Mouse (Mus musculus) CD4-positive helper T cell, adult 2 months (primary cell): ENCODE data around the gene Prdm9.

Source experiments
- DNase-seq: peaks from one replicate; pipeline ENCODE4 v3.0.0-alpha.2; 2012; ENCODE audit warnings: low read depth, missing footprints, low spot score

The Prdm9 gene

DNA sequence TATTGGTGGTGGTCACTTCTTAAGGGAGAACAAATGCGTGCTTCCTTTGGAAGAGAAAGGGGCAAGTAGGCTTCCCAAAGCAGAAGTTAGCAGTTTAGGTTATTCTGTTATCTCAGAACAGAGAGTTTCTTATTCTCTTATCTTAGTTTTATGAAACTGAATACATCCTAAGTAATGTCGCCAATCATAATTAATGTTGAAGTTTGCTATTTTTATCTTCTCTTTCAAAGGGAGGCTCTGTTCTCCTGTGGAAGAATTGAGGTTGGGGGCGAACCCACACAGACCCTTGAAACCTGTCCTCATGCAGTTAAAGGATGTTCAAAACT is 36.4 kb downstream of the Prdm9 start:
- DNase-seq = no peak

DNA sequence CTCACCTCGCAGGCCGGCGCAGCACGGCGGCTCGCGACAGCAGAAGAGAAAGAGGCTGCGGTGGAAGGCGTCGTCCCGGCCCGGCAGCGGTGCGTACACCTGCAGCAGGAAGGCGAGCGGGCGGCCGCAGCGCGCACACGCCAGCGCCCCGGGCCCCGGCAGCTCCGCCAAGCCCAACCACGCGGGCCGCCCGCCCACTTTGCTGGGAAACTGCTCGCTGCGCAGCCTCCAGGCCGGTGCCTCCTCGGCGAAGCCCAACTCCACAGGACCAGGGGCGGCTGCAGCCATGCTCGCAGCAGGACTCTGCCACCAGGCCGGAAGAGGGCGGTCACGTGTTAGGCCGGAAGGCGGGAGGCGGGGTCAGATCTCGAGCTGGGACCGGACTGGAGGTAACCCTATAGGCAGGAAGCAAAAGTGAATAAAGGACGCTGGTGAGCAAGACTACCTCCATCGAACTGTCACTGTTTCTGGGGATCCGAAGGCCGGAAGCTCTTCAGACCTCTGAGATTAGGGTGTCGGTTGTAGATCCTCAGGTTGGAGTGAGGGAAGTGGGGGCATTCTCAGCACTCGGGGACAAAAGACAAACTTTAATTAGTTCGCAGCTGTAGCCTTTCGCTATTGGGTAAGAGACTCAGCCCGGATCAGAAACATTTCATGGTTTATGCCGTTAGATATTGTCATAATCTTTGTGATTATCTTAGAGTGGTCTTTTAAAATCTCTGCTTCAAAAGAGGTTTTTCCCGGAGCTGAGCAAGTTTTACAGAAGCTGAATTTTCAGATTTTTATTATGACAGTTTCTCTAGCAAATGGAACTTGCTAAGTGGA is 37.0 kb downstream of the Prdm9 start, which contains the start of gene Pdcd2:
TSS of gene Pdcd2 (minus strand) at position 316 of the 825 bp plus-strand sequence.
- DNase-seq = peak; percentile 94

DNA sequence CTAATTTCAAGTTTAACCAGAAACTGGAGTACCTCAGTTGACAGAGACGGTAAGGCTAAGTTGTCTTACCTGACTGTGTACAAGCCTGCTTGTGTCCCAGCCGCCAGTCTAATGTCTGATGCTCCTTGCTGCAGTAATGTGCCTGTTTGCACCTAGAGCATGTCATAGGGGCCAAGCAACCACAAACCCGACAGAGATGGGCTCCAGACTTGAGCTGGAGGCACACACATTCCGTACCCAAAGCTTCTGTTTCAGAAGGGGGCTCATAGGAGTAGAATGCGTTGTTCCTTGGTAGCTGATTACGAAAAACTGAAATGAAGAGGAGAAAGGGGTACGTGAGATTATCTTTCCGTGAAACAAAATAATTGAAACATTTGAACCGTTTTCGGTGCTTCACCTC is 37.9 kb downstream of the Prdm9 start:
- DNase-seq = no peak

DNA sequence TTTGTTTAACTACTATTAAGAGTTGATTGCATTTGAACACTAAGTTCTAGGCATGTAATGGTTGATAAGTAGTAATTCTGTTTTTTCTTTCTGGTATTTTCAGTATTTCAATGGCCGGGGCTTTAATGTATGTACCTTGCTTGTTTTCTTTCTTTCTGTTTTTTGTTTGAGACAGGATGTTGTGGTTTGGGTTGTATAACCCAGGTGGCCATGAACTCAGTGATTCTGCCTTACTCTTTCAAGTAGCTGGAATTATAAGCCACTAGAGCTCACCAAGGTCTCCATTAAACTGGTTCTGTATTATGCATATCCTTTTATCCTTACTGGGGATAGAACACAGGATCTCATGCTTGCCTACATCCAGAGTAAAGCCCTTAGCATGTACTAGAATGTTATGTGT is 45.4 kb downstream of the Prdm9 start:
- peak; percentile 33 for DNase-seq

DNA sequence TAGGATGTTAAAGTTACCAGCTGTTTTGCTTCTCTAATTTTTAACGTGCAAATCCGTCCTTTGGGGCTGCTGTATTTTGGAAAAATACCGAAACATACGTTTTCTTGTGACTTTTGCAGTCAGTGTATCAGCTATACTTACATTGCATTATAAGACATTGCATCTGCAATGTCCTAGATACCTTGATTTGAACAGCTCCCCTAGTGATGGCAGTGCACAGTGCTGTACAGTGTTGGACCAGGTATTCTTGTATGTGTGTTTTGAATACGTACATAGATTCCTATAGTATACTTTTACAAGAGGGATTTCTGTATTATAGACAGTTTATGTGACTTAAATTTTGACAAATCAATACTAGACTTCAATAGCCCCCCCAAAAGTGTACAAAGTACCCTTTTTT is 46.0 kb downstream of the Prdm9 start:
- DNase-seq = no peak

DNA sequence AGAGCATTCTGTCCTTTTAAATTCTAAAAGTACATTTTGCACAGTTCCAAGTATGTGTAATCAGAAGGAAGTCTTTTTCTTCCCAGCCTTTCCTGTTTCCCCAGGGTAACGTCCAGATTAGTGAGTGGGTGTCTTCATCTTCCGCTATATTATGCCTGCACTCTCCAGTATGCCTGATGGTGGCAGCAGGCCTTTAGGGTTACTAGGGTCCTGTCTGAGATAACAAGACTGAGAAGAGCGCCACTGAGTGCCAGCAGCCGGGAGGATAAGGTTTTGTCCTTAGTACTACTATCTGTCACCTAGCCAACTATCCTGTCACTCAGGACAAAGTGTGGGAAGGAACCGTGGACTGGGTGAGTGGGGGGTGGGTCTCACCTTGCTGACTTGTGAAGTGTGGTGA is 46.4 kb downstream of the Prdm9 start:
- no peak for DNase-seq

DNA sequence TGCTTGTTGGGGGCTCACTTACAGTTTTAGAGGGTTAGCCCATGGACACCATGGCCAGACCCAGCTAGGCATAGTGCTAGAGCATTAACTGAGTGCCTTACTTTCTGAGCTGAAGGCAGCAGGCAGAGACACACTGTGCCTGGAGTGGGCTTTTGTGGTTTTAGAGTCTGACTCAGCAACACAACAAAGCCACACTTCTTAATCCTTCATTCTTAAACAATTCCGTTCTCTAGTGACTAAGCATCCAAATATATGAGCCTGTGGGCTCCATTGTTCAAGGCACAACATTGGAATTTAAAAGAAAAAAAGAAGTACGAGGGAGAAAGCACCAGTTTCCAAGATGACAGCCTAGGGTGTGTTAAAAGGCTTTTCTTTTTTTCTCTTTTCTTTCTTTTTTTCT is 53.5 kb downstream of the Prdm9 start:
- DNase-seq = no peak

DNA sequence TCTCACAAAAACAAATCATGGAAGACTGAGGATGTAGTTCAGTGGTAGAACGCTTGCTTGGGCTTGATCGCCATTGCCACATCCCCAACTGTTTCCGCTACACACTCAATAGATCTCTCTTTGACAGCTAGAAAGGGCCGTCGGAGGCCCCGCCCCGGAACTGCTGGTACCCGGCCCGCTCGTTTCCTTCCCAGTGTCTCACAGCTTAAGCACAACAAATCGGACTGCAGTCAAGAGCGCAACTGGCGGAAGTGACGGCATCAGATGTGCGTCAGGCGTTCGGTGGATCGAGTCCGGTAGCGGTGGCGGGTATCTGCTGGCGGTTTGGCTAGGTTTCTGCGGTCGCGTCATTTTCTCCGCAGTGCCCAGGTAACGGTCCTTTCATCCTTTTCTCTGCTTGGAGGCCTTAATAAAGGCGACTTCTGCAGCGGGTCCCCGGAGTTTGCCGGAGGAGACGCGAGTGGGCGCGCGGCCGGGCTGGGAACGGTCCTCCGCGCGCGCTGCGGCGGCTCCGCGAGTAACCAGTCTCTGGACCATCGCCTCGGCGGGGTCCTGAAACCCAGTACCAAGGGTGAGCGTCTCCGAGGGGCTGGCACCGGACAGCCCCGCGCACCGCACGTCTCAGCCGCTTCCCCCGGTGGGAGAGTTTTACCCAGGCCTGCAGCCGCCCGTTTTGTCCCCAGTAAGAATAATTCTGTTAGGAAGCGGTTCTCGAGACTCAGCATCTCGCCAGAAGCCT is 64.3 kb downstream of the Prdm9 start, which contains the start of the genes Psmb1 and Tbp:
TSS of gene Psmb1 (minus strand) at position 96 of the 739 bp plus-strand sequence.
TSS of gene Tbp (plus strand) at position 233 of the 739 bp plus-strand sequence.
- DNase-seq = peak; percentile 98

DNA sequence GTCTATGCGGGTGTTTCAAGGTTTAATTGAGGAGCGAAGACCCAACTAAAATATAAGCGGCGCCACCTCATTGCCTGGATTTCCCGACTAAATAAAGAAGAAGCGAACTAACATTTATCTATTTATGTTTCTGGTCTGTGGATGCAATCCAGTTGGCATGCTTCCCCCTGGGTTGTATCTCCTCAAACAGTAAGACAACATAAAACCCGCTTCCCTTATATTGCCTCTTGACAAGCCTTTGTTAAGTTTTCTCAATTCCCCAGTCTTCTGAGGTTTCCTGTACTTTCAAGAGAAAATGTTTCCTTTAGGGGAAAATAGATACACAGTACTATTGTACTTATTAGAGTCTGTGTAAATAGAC is 65.4 kb downstream of the Prdm9 start:
- peak; percentile 23 for DNase-seq

DNA sequence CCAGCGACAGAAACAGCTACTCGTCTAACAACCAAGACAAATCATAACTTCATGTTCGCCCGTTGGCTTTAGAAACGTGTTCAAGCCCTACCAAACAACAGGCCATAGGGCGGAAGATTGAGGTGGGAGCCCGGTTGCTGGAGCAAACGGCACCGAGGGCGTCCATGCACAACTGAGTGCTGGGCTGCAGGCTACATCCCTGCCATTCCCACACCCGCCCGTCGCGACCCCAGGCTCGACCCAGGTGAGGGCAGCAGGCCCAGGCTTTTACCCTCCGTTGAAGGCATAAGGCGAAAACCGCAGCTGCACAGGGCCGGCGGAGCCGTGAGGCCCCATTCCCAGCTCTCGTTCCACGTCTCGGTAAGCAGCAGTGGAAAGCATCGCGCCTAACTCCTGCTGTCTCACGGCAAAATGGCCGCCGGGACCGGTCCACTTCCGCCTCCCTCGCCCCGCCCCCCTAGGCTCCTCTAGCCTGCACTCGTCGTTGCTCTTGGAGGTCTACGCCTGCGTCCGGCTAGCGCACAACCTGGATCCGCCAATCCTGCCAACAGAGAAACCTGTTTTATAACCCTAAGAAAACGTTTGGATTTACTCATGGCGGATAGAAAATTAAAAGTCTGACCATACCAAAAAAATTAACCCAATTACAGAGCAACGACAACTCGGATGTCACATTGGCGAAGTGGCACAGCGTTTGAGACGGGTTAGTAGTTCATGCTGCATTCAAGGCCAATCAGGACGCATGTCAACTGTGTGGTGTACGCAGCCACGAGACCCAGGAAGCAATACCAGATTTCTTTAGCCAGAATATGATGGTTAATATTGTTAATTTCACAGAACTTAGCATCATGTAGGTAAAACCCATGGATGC is 66.0 kb downstream of the Prdm9 start:
- peak; percentile 93 for DNase-seq
